Mouse (Mus musculus): ENCODE data around the gene Lipo4.
"Not testable (repeated sequence)": the region's sequence is repeated elsewhere in the genome, so short reads cannot be mapped to it uniquely, and the experiment has no call there.

Gene Lipo4

GRCm38 (mm10) chr19:33517680-33518079 lies at the start of gene Lipo4:
TSS of gene Lipo4 (minus strand) at chr19:33517780.
- no peak for DNase-seq

DNA sequence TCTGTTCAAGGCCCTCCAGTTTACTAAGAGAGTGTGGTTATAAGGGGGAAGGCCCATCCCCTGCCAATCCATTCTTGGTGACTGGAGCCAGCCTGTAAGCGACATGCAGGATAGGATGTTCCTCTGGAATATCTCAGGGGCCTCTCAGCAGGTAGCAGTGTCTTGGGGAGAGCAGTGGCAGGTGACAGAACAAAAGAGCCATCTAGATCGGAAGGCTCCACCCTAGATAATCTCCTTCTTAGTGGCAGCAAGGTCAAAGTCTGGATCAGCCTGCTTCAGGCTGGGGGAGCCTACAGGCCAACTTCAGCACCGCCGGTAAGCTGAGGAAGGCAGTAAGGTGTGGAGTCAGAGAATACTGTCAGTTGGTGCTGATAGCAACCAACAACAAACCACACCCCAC lies 61.2 kb downstream of the Lipo4 start:
- DNase-seq = not testable (repeated sequence)

- peak; percentile 19 for DNase-seq
These were observed 63.9 kb downstream of the Lipo4 start for GRCm38 (mm10) chr19:33453725-33454124.
